Mouse (Mus musculus): Measurements from ENCODE around the gene Rnf123.

DNA sequence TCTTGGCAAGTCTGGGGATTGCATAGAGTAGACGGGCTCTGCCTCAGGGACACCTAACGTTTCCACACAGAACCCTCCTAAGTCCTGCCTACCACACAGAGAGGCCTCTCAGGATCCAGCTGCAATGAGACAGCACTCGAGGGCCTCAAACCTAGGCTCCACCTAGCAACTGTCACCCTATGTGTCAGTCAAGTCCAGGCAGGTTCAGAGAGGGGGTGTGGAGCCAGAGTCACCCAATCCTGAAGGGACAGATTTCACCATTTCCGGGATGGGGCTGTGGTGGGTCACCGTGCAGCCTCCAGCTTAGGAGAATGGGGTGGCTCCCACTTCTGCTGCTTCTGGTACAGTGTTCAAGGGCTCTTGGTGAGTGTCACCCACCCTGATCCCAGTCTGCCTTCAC is 3.0 kb downstream of the Rnf123 start, which contains the start of gene Mst1:
- no peak for TF ChIP-seq POLR2A (IDR thresholded peaks at IDR 0.05; ENCODE audit: insufficient read depth, low read length)
- TF ChIP-seq CTCF (IDR thresholded peaks at IDR 0.05; ENCODE audit: low read depth, low read length): no peak
